Mouse (Mus musculus) lung, adult 2 months (tissue): ENCODE data around the gene Gm17324. TPM values are rescaled to one million over a fixed set of nuclear protein-coding genes. Genes with fewer than 3 reads are reported as not detected.

Experiments used
- DNase-seq: peaks from one replicate; pipeline ENCODE4 v3.0.0; 2022
- H3K4me1 ChIP-seq: fragments of 200-500 bp; 2 replicates; pipeline ENCODE4 v1.6.1; 2011; ENCODE audit warnings: low read length; ENCODE audit not compliant: control insufficient read depth, insufficient read depth
- H3K4me3 ChIP-seq: fragments of 200-500 bp; replicated peaks from 2 replicates; pipeline ENCODE3; 2011; ENCODE audit warnings: low read depth, mild to moderate bottlenecking, control low read depth, low read length; ENCODE audit errors: extremely low read depth
- CTCF ChIP-seq: fragments of 200-500 bp; IDR thresholded peaks from 2 replicates; pipeline ENCODE4 v1.5.1; 2011; ENCODE audit warnings: mild to moderate bottlenecking, low read length, control low read depth; ENCODE audit not compliant: insufficient read depth
- POLR2A ChIP-seq: fragments of 200-500 bp; IDR thresholded peaks from 2 replicates; pipeline ENCODE4 v1.6.1; 2011; ENCODE audit warnings: low read depth, mild to moderate bottlenecking, control low read depth, low read length, borderline replicate concordance; ENCODE audit errors: extremely low read depth
- WGBS: fragments of 180-500 bp; shearing (Covaris S2); methylation state at CpG from one replicate; pipeline ENCODE4 v1.1.7; 2018; 5-methylcytosine and 5-hydroxymethylcytosine counted together
- polyA plus RNA-seq: library from polyadenylated mRNA; depleted of rRNA; stranded (reverse); fragments of >200 nt; gene quantifications from 2 replicates; pipeline ENCODE4 v1.2.3, GENCODE M21; 2012; rRNA removed

The Gm17324 gene
- polyA plus RNA-seq, 1 experiment, result not detected

DNA sequence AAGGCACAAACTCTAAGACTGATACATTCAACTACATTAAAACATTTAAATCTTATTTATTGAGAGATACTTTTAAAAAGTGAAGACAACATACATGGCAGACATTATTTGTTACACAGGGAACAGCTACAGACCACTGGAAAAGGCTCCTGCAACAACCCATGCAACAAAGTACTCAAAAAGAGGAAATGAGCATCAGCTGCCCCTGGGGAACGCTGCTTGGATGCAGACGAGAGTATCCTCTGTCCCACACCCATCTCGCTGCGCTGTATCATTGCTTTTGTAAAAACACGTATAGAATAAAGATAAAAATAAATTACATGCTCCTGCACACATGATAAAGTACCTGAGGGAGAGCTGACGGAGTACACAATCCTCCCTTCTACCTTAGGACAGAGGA lies 18.1 kb downstream of the Gm17324 start:
- DNase-seq, result no peak

DNA sequence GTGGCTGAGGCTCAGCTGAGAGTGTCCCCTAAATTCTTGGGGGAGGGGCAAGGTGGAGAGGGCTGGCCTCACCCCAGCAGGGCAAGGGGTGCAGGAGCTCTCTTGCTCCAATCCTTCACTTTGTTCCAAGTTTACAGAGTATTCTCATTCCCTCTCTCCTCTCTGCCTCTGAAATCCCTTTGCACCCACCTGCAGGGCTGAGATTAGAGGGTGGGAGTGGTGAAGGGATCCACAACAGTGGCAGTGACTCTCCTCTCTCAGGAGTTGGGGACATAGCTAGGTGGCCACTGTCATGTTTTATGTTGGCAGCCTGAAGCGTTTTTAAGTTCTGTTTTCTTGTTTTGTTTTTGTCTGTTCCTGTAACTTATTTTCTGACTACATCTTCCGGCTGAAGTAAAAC lies 19.0 kb downstream of the Gm17324 start:
- TF ChIP-seq POLR2A (no peak), CTCF (no peak)
- Histone ChIP-seq H3K4me3 (no peak overlapping the region), H3K4me1 (peaks cover 3% of the 10 kb centered on the region)
- DNase-seq, result no peak
- 60% methylated on average over 2 of the region's 2 CpGs for WGBS

More for the DNA sequence above, 18.1 kb downstream of the Gm17324 start:
- H3K4me1 ChIP-seq, result peaks cover 3% of the 10 kb centered on the region
- WGBS, result 70% methylated on average over 6 of the region's 6 CpGs
- no peak overlapping the region for H3K4me3 ChIP-seq
- TF ChIP-seq POLR2A (no peak), CTCF (no peak)

DNA sequence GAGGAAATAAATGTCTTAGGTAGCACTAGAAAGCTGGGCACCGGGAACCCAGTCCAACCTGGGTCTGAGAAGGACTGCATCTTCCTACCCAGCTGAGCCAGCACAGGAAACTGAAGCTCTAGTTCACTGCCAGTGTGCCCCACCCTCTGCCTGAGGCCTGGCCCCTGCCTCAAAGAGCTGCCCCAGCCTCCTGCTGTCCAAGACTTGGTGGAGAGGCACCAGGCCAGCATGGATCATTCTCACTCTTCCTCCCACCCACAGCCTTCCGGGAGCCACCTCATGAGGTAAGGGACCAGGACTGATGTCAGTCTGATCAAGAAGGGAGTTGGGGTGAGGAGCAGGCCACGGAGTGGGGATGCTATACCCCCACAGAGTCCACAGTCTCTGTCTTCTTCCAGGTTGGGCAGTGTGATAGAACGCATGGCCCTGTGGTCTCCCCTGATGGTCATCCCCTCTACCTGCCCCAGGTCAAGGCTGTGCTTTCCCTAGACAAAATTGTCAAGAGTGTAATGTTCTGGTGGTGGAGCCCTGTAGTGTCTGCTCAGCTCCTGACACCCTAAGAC lies 19.6 kb downstream of the Gm17324 start:
- TF ChIP-seq CTCF (no peak), POLR2A (no peak)
- no peak for DNase-seq
- 77% methylated on average over 4 of the region's 4 CpGs for WGBS
- H3K4me1 ChIP-seq, result peaks cover 3% of the 10 kb centered on the region
- H3K4me3 ChIP-seq, result no peak overlapping the region

DNA sequence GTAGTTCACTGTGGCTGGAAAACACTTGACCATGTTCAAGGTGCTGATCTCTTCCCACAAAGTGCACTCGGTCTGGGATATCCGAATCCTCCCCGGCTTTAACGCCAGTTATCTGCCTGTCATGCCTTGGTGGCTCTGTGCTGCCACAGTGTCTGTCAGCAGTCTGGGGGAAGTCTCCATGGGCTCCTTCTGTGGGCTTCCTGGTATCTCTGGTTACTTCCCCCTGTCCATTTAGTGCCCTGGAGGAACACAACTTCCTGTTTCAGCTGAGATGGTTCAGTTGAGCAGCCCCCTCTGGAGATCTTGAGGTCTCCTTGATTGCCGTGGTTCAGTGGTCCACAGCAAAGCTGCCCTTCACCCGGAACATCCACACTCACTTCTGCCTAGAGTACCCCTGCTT lies 20.4 kb downstream of the Gm17324 start:
- 82% methylated on average over 6 of the region's 6 CpGs for WGBS
- TF ChIP-seq POLR2A, result no peak
- TF ChIP-seq CTCF, result no peak
- no peak for DNase-seq

DNA sequence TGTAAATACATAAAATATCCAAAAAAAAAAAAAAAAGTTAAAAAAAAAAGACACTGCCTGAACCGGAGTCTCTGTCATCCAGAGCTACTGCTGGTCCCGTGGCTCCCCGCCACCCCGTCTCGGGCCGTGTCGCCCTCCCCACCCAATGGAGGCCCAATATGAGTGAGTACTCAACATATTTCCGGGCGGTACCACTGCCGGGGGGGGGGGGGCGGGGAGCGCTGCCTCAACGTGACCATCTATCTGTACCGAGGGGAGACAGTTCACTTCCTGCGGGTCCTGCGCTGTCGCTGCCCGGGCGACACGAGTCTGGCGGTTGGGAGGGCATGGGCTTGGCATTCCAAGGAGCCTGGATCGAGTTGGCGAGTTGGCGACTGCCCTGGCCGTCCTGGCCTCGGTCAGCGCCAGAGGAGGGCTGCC lies 21.2 kb downstream of the Gm17324 start:
- TF ChIP-seq POLR2A, result peak; percentile 11; the same call in 1 of the 2 replicates
- no peak for TF ChIP-seq CTCF
- H3K4me1 ChIP-seq, result peaks cover 3% of the 10 kb centered on the region
- 12% methylated on average over 27 of the region's 27 CpGs for WGBS
- H3K4me3 ChIP-seq, result peak overlapping the region; percentile 60
- DNase-seq, result no peak

More for the DNA sequence above, 20.4 kb downstream of the Gm17324 start:
- Histone ChIP-seq H3K4me1 (peaks cover 3% of the 10 kb centered on the region), H3K4me3 (no peak overlapping the region)

DNA sequence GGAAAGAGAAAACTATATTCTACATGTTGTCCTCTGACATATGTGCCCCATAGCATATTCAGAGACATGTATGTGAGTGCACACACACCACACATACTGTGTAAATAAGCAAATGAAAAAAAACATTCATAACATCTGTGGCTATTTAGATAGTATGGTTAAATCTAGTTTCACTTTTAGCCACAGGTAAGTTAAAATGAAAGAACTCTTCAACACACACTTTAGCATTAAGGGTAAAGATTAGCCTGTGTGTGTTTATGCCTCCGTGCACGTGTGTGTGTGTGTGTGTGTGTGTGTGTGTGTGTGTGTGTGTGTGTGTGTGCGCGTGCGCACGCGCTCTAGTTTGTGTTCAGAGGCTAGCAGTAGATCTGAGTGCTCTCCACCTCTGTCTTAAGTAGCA lies 47.0 kb downstream of the Gm17324 start:
- WGBS, result 78% methylated on average over 7 of the region's 7 CpGs
- Histone ChIP-seq H3K4me3 (no peak overlapping the region), H3K4me1 (no peaks in the 10 kb centered on the region)
- TF ChIP-seq POLR2A, result no peak
- TF ChIP-seq CTCF, result no peak
- no peak for DNase-seq

DNA sequence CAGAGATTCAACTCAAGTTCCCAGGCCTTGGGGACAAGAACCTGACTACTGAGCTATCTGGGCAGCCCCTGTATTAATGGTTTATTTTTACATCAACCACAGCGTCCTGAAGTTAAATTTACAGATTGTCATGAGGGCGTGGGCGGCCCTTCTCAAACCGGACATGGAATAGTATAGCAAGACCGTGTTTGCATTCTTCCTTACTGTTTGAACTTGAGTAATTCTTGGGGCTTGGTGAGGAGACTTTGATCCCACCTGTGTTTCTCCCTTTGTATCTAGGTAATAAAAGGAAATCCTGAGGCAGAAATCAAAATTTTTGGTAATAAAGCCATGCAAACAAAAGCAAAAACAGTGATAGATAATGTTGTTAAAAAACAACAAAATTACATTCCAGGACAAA lies 48.0 kb downstream of the Gm17324 start:
- H3K4me1 ChIP-seq, result no peaks in the 10 kb centered on the region
- TF ChIP-seq CTCF (no peak), POLR2A (no peak)
- DNase-seq, result no peak
- H3K4me3 ChIP-seq, result no peak overlapping the region
- 64% methylated on average over 5 of the region's 5 CpGs for WGBS

Other genes starting within 250 kb of the Gm17324 start
- gene Gsta1, start 218.1 kb downstream of the Gm17324 start, polyA plus RNA-seq, result 0.27 and 1.7 TPM in 2 replicates
- gene Gm3776, start 191.7 kb downstream of the Gm17324 start, polyA plus RNA-seq, result 1.4 TPM in 1 of 2 replicates, not detected in the other
- gene Gm10639, start 158.9 kb downstream of the Gm17324 start, polyA plus RNA-seq, result not detected in 2 replicates
- not detected in 2 replicates for gene Omt2a, start 134.0 kb downstream of the Gm17324 start, polyA plus RNA-seq
- not detected in 2 replicates for gene Omt2b, start 121.2 kb downstream of the Gm17324 start, polyA plus RNA-seq
- 1.9 and 5.0 TPM in 2 replicates for gene Gsta2, start 93.0 kb downstream of the Gm17324 start, polyA plus RNA-seq
- 0.22 TPM in 1 of 2 replicates, not detected in the other for gene Dppa5a, start 80.6 kb downstream of the Gm17324 start, polyA plus RNA-seq
- gene Ooep, start 70.1 kb downstream of the Gm17324 start, polyA plus RNA-seq, result 0.28 and 0.37 TPM in 2 replicates
- 0.05 and 0.06 TPM in 2 replicates for gene Ddx43, start 53.0 kb downstream of the Gm17324 start, polyA plus RNA-seq
- gene Cgas, start 5.5 kb downstream of the Gm17324 start, polyA plus RNA-seq, result 0.83 and 0.98 TPM in 2 replicates
- 9.9 and 10.3 TPM in 2 replicates for gene Mto1, start 578 bp downstream of the Gm17324 start, polyA plus RNA-seq
- gene Eef1a1, start 40.4 kb upstream of the Gm17324 start, polyA plus RNA-seq, result 2,131 and 3,172 TPM in 2 replicates
- gene Slc17a5, start 139.3 kb upstream of the Gm17324 start, polyA plus RNA-seq, result 11.4 and 12.4 TPM in 2 replicates
- gene Cd109, start 166.8 kb upstream of the Gm17324 start, polyA plus RNA-seq, result 0.42 and 1.6 TPM in 2 replicates